Mouse (Mus musculus) thymus, adult 2 months (tissue): ENCODE results near the gene Nkain4.

Source experiments
- CTCF ChIP-seq: fragments of 200-500 bp; IDR thresholded peaks from 2 replicates; pipeline ENCODE4 v1.5.1; 2012; ENCODE audit warnings: mild to moderate bottlenecking, control low read depth, low read length, moderate library complexity, borderline replicate concordance; ENCODE audit not compliant: control insufficient read depth, poor library complexity, insufficient read depth; ENCODE audit errors: extremely low read depth
- POLR2A ChIP-seq: fragments of 200-500 bp; IDR thresholded peaks from 2 replicates; pipeline ENCODE4 v1.6.1; 2012; ENCODE audit warnings: mild to moderate bottlenecking, low read length, control low read depth, moderate library complexity; ENCODE audit not compliant: control insufficient read depth, poor library complexity, insufficient read depth; ENCODE audit errors: extremely low read depth

DNA sequence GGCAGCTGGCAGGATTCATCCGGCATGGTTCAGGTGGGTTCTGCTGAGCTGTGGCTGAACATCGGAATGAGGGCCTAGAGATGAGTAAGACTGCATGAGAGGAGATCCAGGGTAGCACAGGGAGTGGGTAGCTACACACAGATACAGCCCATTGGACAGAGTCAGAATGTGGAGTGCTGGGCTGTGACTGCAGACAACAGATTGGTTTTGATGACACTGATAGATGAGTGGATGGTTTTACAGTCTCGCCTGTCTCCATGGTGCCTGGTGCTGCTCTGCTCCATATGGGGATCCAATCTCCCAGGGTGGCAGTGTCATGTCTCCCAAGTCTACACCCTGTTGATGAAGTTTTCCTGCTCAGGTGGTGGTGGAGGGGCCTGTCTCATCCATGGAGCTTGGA lies 42.4 kb upstream of the Nkain4 start:
- TF ChIP-seq POLR2A (no peak), CTCF (no peak)
